Mouse (Mus musculus) testis, postnatal 14 days (tissue): Measurements from ENCODE around the gene Bpifb9a.
"Not testable (repeated sequence)": the region's sequence is repeated elsewhere in the genome, so short reads cannot be mapped to it uniquely, and the experiment has no call there.

Experiments used
- DNase-seq: peaks from one replicate; pipeline ENCODE4 v3.0.0; 2021; ENCODE audit warnings: low spot score

Bpifb9a gene

DNA sequence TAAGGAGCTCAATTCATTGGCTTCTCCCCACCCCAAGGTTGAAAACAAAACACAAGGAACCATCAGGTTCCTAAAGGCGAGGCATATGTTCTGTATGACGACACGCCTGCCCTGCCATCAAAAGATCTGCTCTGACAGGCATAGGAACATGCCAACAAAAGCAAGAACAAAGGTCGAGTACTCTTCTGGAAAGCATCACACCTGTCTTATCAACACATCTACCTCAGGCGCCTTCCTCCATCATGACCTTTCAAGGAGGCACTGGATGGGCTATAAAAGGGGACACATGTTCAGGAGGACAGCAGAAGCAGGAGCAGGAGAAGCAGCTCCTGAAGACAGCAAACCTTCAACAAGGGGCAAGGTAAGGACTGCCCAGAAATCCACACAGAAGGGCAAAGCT, at the start of gene Bpifb9a:
TSS of gene Bpifb9a (plus strand) at position 301 of the 400 bp plus-strand sequence.
- DNase-seq, result not testable (repeated sequence)

DNA sequence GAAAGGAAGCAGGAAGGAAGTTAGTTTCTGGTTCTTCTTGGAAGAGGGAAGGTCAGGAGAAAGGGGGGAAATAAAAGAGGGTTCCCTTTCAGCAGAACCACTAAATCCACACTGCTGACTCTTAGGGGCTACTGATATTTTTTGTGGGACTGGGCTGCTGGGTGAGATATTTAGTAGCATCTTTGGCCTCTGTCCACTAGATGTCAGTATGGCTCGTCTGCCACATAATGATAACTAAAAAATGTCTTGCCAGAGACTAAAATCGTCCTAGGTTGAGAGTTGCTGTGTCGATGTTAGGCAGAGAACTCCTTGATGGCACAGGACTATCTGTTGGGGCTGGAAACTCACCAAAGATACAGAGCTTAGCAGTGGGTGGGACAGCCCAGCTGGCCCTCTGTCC, 48.5 kb upstream of the Bpifb9a start:
- DNase-seq, result no peak

DNA sequence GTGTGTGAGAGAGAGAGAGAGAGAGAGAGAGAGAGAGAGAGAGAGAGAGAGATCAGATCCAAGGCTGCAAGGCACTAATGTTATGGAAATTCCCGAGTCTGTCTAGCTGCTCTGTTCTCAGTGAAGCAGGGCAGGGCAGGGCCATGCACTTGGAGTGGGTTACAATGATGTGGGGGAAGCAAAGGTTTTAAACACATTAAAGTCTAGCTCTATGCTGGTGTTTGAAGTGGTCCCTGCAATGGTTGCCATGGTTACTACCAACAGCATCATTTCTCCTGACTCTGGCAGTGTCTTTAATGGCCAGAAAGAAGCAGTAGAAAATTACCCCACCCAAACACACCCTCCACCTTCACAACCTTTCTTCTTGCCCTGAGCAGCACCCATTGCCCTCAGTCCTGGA, 46.5 kb upstream of the Bpifb9a start:
- no peak for DNase-seq

DNA sequence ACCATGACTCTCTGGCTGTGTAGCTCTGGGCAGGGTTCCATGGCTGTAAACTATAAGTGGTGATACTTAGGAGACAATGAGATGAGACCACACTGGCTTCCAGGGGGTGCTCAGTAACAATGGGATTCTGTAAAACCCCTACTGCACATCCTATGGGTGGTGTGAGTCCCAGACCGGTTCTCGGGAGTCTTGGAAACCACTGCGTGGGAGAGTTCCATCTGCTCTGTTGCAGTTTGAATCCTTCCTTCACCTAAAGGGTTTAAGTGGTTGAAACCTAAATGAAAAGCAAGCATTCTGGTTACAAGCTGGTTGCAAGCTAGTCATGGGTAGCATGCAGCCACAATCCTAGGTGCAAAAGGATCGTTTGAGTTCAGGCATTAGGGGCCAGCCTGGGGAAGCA, 45.8 kb upstream of the Bpifb9a start:
- no peak for DNase-seq

DNA sequence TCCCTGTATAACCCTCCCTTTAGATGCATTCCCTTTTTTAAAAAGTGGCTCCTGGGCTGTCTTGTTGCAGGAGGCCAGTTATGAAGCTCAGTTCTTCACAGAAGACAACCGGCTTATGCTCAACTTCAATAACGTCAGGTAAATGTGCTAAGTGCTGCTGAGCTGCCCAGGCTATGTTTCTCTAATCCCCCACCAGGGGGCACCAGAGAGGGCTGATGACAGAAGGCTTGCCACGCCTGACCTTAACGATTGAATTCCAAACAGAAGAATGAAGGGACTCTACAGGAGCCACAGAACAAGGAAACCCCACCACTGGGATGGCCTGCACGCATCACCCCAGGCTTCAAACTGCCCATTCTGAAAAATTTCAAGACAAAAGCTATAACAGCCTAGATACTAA, 42.5 kb upstream of the Bpifb9a start:
- DNase-seq, result peak; percentile 52

DNA sequence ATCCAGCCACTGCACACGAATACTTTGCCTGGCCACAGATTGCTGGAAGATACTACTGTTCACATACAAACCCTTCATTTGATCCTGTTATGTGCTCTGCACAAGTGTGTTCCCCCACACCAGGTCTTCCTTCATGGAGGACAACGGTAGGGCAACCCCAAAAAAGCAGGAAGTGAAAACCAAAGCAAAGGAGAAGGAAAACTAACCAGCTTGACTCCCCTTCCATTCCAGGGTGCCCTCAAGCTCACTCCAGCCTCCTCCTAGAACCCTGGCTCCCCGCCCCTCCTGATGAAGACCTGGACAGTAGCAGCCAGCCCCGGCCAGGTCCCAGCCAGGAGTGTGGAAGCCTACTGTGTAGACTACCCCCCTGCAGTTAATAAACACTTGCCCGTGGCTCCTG, 37.7 kb upstream of the Bpifb9a start:
- no peak for DNase-seq

DNA sequence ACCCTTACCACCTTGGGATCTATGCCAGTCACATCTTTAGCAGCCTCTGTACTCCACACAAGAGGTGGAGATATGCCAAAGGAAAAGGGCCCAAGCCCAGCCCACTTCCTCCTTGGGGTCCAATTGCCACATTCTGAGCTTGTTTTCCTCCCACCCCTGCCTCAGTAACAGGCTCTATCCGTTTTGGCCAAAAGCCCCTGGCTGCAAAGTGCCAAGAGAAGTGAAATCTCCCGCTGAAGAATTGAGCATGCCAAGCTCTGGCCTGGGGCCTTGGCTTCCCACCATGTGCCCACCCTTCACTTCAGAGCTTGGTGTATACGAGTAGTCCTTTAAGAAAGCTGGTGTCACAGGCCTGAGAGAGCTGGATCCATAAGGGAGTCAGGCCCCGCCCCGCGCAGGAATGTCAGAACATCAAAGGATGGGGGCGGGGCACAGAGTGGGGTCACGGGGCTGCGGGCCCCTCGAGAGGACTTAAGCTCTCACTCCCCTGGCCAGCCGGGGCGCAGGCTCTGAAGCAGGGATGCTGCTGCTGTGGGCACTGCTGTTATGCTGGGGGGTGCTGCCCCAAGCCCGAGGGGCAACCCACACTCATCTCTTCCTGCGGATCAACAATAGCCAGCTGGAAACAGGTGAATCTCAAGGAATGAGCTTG, 34.3 kb upstream of the Bpifb9a start, which contains the start of gene Bpifb5:
TSS of gene Bpifb5 (plus strand) at position 478 of the 652 bp plus-strand sequence.
- peak; percentile 40 for DNase-seq

DNA sequence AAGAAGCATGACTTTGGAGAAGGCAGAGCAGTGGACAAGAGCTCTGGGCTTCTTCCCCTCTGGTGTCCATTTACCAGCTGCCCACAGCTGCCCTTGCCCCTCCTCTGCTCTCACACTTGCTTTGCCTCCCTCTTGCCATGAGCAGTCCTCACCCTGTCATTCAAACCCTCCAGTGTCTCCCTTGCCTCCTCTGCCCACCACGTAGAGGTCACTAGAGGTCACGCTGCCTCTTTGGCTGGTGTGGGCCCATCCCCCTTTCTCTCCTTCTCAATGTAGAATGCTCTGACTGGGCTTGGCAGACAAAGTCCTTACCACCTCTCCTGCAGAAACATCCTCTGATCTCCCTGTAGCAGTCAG, 33.8 kb upstream of the Bpifb9a start:
- no peak for DNase-seq

DNA sequence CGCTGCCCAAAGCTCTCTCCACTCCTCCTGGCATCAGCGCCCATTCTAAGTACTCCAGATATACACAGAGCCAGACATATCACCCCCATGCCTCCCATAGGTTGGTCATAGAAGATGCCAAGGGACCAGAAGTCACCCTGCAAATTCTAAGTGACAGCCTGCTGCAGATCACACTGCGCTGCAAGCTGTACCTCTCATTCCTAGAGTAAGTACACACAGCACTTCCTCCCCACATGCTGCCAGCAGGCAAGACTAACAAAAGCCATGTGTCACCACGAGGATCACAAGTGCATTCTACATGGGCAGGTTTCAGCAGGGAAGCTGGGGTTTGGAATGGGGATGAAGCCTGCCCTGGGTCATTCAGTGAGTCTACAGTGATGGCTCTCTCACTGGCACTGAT, 30.7 kb upstream of the Bpifb9a start:
- no peak for DNase-seq

DNA sequence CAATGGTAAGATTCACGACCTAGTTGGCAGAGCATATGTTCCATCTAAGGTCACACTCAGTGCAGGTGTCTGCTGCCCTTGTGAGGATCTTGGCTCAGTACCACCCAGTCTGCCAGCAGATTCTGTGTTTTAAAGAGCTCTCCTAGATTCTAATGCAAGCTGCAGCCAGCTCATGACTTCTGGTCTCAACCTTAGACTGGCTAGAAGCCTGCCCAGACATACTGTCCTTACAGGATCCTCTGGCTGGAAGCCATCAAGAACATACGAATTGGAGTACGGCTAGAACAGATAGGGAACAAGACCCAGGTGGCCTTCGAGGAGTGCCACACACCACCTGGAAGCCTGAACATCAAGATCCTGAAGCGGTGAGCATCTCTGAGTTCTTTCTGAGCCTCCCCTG, 29.8 kb upstream of the Bpifb9a start:
- DNase-seq, result no peak

DNA sequence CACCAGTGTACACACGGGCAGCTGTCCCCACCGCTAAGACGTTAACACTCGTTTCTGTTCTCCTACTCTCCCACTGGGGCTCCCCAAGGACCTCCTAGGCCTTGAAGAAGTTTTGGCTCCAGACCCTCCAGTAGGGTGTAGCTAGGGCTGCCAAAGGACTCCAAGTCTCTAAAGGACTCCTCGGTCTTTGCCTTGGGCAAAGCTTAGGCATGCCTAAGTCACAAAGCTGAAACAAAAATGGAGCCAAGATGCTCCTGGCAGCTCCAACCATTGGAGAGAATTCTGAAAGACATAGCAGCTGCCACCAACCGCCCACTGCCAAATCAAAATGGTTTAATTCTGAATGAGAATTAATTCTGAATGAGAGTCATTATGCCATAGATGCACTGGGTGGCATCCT, 24.2 kb upstream of the Bpifb9a start:
- DNase-seq, result no peak

DNA sequence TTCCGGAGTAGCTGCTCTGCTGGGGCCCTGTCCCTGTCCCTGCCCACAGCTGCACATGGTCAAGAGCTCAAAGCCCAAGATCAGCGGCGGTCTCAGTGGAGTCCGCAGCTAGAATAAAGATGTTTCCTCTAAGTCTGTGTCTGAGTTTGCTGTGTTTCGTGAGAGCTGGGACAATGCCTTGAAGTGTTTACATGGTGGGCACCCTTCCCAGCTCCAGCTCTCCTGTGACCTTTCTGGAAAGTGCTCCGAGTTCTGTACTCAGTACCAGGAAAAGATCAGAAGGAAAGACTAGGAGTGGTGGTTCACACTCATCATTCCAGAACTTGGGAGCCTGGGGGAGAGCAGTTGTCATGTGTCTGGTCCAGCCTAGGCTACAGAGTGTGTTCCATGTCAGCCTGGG, 16.9 kb upstream of the Bpifb9a start:
- no peak for DNase-seq

DNA sequence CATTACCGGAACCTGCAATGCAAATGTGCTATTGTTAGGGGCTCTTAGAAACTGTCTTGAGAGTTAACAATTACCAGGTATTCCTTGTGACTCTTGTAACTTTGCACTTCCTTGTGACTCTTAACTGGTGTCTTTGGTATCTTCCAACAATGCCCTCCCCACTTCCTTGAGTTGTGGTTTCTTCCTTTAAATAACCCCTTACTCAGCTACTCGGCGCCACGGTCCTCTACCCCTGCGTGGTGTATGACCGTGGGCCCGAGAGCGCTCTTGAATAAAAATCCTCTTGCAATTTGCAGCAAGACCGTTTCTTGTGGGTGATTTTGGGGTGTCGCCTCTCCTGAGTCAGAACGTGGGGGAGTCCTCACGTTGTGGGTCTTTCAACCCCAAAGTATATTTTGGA, 14.9 kb upstream of the Bpifb9a start:
- not testable (repeated sequence) for DNase-seq

DNA sequence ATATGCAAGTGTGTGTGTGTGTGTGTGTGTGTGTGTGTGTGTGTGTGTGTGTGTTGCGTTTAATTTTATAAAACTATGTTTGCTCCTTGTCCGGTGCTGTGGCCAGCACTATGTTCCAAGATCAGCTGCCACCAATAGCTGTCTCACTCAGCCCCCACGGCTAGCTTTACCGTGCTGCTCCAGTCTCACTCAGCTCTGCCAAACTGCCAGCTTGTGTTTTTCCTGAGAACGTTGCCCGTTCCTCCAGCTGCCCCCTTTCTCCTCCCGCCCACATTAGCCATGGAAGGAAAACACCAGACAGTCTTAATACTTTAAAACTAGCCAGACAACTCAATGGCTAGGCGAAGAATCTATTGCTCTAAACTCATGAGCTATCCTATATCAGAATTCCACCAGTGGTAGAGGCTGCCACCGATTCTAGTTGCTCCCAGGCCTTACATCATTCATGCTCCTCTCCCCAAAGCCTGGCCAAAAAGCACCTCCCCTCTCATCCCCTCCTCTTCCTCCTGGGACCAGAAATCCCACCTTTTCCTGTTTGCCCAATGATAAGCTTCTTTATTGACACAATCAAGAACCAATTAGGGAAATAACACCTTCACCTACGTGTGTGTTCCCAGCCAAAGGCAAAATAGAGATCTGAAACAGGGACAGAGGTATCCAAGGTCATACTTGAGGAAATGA, 14.2 kb upstream of the Bpifb9a start:
- DNase-seq, result no peak

DNA sequence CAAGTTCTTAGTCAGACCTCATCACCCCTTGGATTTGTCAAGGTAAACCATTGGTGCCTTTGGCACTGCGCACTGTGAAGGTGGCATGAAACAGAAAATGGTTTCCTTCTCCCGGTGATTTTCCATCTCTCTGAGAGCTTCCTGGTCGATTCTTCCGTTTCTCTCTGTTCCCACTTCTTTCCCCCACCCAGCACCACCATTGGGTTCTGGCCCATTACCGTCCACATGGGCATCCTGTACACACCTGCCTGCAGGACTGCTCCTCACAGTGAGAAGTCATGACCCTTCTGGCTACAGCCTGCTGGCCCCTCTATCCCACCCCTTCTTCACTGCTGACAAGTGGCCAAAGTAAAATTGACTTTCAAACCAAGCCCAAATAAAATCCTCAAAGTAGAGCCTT, 12.3 kb upstream of the Bpifb9a start:
- no peak for DNase-seq

DNA sequence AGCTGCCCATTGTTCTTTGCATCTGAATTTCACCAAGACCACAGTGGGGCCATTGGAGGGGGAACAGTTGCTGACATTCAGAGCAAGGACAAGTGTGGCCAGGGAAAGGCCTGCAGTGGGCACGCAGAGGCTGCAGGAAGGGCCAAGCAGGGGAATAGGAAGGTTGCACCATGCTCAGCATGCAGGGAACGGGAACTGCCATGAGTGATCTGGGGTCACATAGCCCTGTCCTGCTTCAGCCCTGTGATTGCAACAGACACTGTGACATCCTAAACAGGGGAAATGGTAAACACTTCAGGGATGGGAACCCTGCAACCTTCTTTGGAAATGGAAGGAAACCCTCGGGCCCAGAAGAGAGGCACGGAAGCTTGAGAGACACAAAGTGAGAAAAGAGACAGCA, 2.4 kb upstream of the Bpifb9a start:
- not testable (repeated sequence) for DNase-seq

DNA sequence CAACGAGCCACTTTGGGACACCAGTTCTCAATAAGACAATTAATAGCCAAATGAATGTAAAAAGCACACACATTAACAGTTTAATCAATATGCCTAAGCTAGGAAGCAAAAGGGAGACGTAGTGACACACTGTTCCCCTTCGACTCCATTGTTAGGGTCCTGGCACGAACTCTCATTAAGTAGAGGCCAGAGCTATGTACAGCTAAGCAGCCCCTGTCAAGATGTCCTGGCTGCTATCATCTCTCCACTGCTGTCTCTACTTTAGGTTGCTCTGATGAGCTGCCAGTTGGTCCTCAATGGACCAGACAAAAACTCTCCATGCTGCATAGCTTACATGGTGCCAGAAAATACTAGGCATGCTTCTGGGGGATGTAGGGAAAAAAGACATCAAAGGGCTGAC, 1.9 kb upstream of the Bpifb9a start:
- no peak for DNase-seq

DNA sequence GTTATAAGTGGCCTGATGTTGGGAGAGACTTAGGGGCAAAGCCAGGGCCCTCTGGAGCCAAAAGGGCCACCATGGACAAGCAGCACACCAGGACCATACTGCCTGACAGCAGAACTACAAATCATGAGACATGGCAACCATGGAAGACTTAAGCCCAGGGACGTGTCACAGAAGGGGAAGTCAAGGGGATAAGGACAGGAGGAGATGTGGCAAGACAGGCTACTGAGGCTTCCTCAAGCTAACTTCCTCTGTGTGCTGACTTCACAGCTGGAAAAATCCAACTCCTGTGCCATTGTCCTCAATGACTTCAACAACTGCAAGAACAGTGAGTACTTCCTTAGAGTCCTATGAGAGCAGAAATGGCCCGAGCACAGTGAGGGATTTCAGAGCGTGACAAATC, 6.7 kb downstream of the Bpifb9a start:
- DNase-seq, result not testable (repeated sequence)

DNA sequence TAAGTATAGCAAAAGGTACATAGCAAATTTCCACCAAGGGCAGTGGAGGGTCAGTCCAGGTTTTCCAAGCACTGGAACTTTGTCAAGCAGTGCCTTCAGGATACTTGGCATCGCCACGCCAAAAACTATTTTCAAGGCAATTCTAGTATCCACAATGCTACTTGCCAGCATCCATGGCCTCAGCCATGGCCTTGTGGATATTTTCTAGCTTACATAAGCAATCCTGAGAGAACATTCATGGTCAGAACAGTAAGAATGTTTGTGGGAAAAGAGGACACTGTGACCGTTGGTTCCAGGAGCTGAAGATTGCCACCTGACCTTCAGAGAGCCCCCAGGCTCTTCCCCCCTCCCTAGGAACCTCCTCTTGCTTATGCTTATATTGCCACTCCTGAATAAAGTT, 34.2 kb downstream of the Bpifb9a start:
- DNase-seq, result peak; percentile 20

DNA sequence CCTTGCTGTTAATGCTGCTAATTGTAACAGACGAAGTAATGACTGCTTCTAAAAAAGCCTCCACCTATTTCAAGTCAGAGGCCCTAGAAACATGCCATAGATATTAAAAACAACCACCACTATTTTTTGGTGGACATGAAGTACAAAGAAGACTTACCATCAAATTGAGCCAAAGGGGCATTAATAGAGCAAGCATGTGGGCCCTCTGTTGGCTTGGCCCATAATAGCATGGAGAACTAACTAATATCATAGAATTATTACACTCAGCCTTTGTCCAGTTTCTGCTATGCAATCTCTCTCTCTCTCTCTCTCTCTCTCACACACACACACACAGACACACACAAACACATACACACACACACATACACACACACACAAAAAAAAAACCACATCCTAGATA, 35.2 kb downstream of the Bpifb9a start:
- DNase-seq, result no peak

DNA sequence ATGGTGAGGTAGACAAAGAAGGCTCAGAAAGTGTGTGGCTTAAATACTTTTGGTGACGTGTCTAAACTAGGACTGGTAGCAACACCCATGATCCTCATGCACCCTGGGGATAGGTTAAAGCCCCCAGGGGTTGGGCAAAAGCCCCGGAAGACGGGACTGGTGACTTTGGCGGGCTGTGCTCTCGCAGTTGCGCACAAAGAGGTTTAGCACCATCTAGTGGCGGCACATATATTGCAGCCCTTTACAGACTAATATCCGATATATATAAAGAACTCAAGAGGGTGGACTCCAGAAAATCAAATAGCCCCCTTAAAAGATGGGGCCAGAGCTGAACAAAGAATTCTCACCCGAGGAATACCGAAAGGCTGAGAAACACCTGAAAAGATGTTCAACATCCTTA, 37.1 kb downstream of the Bpifb9a start:
- DNase-seq, result not testable (repeated sequence)

DNA sequence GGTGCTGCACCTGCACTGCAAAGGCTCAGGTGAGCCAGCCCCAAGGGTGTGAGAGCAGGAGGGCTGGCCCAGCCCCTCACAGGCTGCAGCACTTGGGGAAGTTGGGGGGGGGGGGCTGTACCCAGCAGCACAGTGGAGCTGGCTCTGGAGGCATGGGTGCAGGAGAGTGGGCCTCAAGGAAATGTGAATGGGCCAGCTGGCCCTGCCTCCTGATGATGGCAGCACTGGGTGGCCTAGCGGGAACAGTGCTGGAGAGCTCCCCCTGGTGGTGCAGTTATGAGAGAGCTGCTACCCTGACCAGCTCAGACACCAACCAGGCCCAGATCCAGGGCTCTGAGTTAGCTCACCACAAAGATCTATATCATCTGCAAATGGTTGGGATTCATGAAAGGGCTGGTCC, 42.8 kb downstream of the Bpifb9a start:
- peak; percentile 48 for DNase-seq

DNA sequence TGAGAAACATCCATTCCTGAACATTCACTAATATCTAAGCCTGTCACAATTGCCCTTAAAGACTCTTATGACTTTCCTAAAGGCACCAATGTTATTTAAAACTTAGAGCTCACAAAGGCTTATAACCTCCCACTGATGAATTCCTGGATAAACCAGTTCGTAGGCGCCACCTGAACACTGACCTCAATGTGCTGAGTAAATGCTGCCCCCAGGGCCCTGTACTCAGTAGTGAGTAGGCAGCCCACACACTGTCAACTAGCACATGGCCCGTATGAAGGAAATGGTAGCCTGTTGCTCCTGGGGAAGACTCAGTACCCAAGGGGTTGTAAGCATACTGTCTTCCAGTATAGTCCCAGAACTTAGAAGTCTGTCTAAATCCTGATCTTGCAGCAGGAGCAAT, 44.1 kb downstream of the Bpifb9a start:
- no peak for DNase-seq

DNA sequence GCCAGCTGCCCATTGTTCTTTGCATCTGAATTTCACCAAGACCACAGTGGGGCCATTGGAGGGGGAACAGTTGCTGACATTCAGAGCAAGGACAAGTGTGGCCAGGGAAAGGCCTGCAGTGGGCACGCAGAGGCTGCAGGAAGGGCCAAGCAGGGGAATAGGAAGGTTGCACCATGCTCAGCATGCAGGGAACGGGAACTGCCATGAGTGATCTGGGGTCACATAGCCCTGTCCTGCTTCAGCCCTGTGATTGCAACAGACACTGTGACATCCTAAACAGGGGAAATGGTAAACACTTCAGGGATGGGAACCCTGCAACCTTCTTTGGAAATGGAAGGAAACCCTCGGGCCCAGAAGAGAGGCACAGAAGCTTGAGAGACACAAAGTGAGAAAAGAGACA, 47.0 kb downstream of the Bpifb9a start:
- DNase-seq, result not testable (repeated sequence)
